Mouse (Mus musculus) heart, postnatal 25 days (tissue): ENCODE data around the gene Cant1. TPM values are rescaled to one million over a fixed set of nuclear protein-coding genes. Genes with fewer than 3 reads are reported as not detected.
A peak's percentile ranks its signal among the peaks of the same experiment; 100 is the strongest.
"Not testable (repeated sequence)": the region's sequence is repeated elsewhere in the genome, so short reads cannot be mapped to it uniquely, and the experiment has no call there.

Experiments
- DNase-seq: peaks from one replicate; pipeline ENCODE4 v3.0.0; 2022; ENCODE audit warnings: low spot score
- intact Hi-C: fragments of 180-260 bp; cut with DNase I; formaldehyde crosslinking; loops from one replicate; pipeline ENCODE4 v1.15.1; 2025
- total RNA-seq, 2 experiments: library from RNA; stranded (reverse); gene quantifications; 2 replicates each; pipeline ENCODE4 v1.2.3; 2021

Gene Cant1
- total RNA-seq, 2 experiments from 2014 or later, result 16.0 to 17.2 TPM

GRCm38 (mm10) chr11:118378656-118379055 is 40.2 kb downstream of the Cant1 start:
- DNase-seq, result no peak
- intact Hi-C loops, result loop anchor here (1.0 to 2.0 kb wide), 2 partner anchors 61 to 296 kb away; no protein-coding TSS in a partner anchor

DNA sequence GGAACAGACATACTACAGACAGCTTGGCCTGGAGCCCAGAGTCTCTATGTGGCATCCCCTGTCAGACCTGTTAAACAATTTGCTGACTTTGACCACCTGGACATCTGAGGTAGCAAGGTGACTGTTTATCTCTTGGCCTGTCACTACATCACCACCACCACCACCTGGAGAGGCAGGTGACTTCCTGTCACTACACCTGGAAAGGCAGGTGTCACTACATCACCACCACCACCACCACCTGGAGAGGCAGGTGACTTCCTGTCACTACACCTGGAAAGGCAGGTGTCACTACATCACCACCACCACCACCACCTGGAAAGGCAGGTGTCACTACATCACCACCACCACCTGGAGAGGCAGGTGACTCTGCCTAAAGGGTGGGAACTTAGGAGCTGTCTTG is 42.6 kb downstream of the Cant1 start:
- intact Hi-C loops, DNase-seq: not testable (repeated sequence)

GRCm38 (mm10) chr11:118375881-118376280 is 43.0 kb downstream of the Cant1 start:
- DNase-seq, result no peak
- intact Hi-C loops, result no loop called here

- DNase-seq, result no peak
- intact Hi-C loops, result no loop called here
These were observed 43.4 kb downstream of the Cant1 start for GRCm38 (mm10) chr11:118375461-118375860.

DNA sequence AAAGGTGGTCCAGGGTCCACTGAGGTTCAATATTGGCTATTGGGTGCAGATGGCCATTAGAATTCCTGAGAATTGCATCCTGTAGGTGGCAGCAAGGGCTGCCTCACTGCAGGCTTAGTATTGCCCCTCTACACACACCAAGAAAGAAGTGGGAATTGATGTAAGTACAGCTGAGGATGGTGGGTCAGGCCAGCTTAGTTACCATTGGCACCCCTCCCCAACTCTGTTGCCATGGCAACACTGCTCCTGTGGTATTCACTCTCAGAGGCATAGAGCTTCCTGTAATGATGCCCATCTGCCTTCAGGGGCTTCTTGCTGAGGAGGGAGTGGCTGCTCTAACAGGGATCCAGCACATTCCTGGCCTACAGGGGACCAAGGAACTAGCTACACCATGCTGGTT is 43.9 kb downstream of the Cant1 start:
- intact Hi-C loops, result no loop called here
- no peak for DNase-seq

- no peak for DNase-seq
- intact Hi-C loops, result no loop called here
These were observed 44.4 kb downstream of the Cant1 start for GRCm38 (mm10) chr11:118374506-118374905.

DNA sequence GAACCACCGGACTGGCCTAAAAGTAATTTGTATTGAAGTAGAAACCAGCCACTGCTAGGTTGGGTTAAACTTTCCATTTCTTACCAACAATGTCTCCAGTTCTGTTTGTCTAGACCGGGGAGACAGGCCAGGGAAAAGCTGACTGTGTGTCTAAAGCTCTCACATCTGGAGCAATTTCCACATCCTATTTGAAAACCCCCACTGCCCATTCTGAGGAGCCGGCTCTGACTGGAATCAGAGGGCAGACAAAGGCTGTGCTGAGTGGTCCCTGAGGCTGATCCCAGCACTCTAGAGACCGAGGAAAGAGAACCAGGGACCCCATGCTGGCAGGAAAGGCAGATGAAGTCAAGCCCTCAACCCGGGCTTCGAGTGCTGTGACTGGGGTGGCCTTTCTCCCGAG is 46.2 kb downstream of the Cant1 start:
- DNase-seq, result no peak
- intact Hi-C loops, result no loop called here

GRCm38 (mm10) chr11:118371876-118372275 is 47.0 kb downstream of the Cant1 start:
- no peak for DNase-seq
- intact Hi-C loops, result no loop called here

GRCm38 (mm10) chr11:118369657-118370056 is 49.2 kb downstream of the Cant1 start:
- intact Hi-C loops, result no loop called here
- no peak for DNase-seq

DNA sequence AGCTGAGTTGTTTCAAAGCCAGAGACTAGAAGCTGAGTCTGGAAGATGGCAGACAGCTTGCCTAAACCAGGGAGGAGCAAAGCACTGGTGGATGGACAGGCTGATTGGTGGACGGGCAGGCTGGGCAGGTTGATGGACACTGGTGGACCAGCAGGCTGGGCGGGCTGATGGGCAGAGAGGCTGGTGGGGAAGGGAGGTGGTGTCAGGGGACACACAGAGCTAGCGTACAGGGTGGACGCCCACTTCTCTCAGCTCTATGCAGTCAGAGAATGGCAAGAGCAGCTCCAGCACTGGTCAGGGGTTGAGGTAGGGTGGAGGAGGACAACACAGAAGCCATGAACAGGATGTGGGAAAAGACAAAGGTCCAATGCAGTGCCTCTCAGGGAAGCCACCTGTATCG is 49.6 kb downstream of the Cant1 start:
- intact Hi-C loops, result no loop called here
- DNase-seq, result no peak

GRCm38 (mm10) chr11:118368330-118368729 is 50.6 kb downstream of the Cant1 start:
- intact Hi-C loops, result no loop called here
- DNase-seq, result no peak

GRCm38 (mm10) chr11:118366559-118366958 is 52.3 kb downstream of the Cant1 start:
- intact Hi-C loops, result no loop called here
- DNase-seq, result no peak

- DNase-seq, result no peak
- intact Hi-C loops, result no loop called here
These were observed 52.8 kb downstream of the Cant1 start for GRCm38 (mm10) chr11:118366108-118366507.

GRCm38 (mm10) chr11:118365171-118365570 is 53.7 kb downstream of the Cant1 start:
- intact Hi-C loops, result no loop called here
- DNase-seq, result peak; percentile 69

- DNase-seq, result no peak
- intact Hi-C loops, result no loop called here
These were observed 54.9 kb downstream of the Cant1 start for GRCm38 (mm10) chr11:118364021-118364420.

GRCm38 (mm10) chr11:118362971-118363518 is 55.8 kb downstream of the Cant1 start:
- DNase-seq, result peak; percentile 73
- intact Hi-C loops, result no loop called here

DNA sequence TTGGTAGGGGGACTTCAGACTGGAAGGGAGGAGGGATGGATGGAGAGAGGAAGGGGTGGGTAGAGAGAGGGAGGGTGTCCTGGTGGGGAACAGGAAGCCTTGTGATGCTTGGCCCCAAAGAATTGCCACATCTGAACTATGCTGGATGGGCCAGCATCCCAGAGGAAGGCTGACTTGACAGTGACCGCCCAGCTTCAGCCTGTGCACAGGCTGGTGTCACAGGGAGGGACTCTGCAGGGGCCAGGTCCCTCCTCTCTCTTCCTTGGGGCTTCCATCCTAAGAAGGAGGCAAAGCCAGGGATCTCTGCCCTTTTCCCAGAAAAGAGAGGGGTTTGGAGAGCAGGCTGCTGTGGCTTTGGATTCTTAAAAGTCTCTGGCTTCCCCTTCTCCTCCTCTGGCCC is 56.4 kb downstream of the Cant1 start:
- intact Hi-C loops, result no loop called here
- DNase-seq, result peak; percentile 50

GRCm38 (mm10) chr11:118360907-118361341 is 58.0 kb downstream of the Cant1 start:
- intact Hi-C loops, result no loop called here
- DNase-seq, result peak; percentile 33

- no peak for DNase-seq
- intact Hi-C loops, result no loop called here
These were observed 58.4 kb downstream of the Cant1 start for GRCm38 (mm10) chr11:118360491-118360890.
